Mouse (Mus musculus) olfactory bulb, adult 2 months (tissue): ENCODE measurements at regions not wholly inside any gene's neighbourhood (a gene's known extent, or its start where the extent isn't known, plus 50 kb on each side); places are given as distances from the start of the nearest gene placed in this dataset.

Source experiments
- H3K27ac ChIP-seq: fragments of 200-500 bp; 2 replicates; pipeline ENCODE4 v1.5.1; 2012; ENCODE audit warnings: low read depth, low read length; ENCODE audit not compliant: insufficient read depth
- H3K4me1 ChIP-seq: fragments of 200-500 bp; 2 replicates; pipeline ENCODE4 v1.6.1; 2012; ENCODE audit warnings: low read length; ENCODE audit not compliant: control insufficient read depth, insufficient read depth
- H3K4me3 ChIP-seq: fragments of 200-500 bp; 2 replicates; pipeline ENCODE4 v1.5.1; 2012; ENCODE audit warnings: mild to moderate bottlenecking, low read depth, low read length, moderate library complexity; ENCODE audit not compliant: insufficient read depth
- CTCF ChIP-seq: fragments of 200-500 bp; IDR thresholded peaks from 2 replicates; pipeline ENCODE4 v1.5.1; 2012; ENCODE audit warnings: low read depth, mild to moderate bottlenecking, low read length, moderate library complexity; ENCODE audit not compliant: insufficient read depth
- POLR2A ChIP-seq: fragments of 200-500 bp; IDR thresholded peaks from 2 replicates; pipeline ENCODE4 v1.6.1; 2012; ENCODE audit warnings: mild to moderate bottlenecking, low read depth, low read length, moderate library complexity; ENCODE audit not compliant: insufficient read depth
- WGBS: fragments of 180-500 bp; shearing (Covaris S2); methylation state at CpG from one replicate; pipeline ENCODE4 v1.1.7; 2018; 5-methylcytosine and 5-hydroxymethylcytosine counted together

GRCm38 (mm10) chr2:132472126-132472525 lies 86.9 kb upstream of the Prokr2 start:
- TF ChIP-seq CTCF (no peak), POLR2A (no peak)
- no peak overlapping the region for H3K27ac ChIP-seq
- WGBS: 15% methylated on average over 2 of the region's 2 CpGs

GRCm38 (mm10) chr2:132468957-132469642 lies 83.9 kb upstream of the Prokr2 start:
- WGBS: 67% methylated on average over 9 of the region's 9 CpGs

More at GRCm38 (mm10) chr2:132472126-132472525, 86.9 kb upstream of the Prokr2 start:
- no peak overlapping the region for H3K4me3 ChIP-seq
- peaks cover 3% of the 10 kb centered on the region; the same call in 1 of the 2 replicates for H3K4me1 ChIP-seq

GRCm38 (mm10) chr2:132455029-132455428 lies 69.8 kb upstream of the Prokr2 start:
- TF ChIP-seq CTCF: no peak
- TF ChIP-seq POLR2A: no peak
- H3K27ac ChIP-seq: no peak overlapping the region
- WGBS: 92% methylated on average over 1 of the region's 1 CpGs
- 0 out of 2 replicates have a peak, but pooled peaks cover 4% of the 10 kb centered on the region for H3K4me1 ChIP-seq
- H3K4me3 ChIP-seq: no peak overlapping the region

More at GRCm38 (mm10) chr2:132468957-132469642, 83.9 kb upstream of the Prokr2 start:
- H3K4me1 ChIP-seq: peaks cover 3% of the 10 kb centered on the region; the same call in 1 of the 2 replicates
- TF ChIP-seq CTCF: no peak
- TF ChIP-seq POLR2A: no peak
- H3K4me3 ChIP-seq: no peak overlapping the region
- H3K27ac ChIP-seq: no peak overlapping the region

DNA sequence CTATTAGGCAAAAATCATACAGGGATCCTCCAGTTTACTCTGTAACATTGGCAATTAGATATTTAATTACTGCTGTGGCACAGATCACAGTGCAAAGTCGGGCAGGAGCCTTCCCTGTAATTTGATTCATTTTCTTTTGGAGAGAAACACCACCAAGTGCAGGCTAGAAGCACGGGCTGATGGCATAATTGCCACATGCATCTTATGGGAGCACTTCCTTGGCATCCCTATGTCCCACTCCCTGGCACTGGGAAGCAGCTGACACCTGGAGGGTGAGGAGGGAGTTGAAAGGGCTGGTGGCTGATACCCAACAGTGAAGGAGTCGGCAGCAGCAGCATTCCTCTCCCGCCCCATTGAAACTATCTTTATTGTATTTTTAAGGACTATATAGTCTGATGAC lies 64.1 kb upstream of the Prokr2 start:
- WGBS: 22% methylated on average over 4 of the region's 4 CpGs
- TF ChIP-seq CTCF (no peak), POLR2A (no peak)
- peaks cover 17% of the 10 kb centered on the region; the same call in 1 of the 2 replicates for H3K4me1 ChIP-seq

DNA sequence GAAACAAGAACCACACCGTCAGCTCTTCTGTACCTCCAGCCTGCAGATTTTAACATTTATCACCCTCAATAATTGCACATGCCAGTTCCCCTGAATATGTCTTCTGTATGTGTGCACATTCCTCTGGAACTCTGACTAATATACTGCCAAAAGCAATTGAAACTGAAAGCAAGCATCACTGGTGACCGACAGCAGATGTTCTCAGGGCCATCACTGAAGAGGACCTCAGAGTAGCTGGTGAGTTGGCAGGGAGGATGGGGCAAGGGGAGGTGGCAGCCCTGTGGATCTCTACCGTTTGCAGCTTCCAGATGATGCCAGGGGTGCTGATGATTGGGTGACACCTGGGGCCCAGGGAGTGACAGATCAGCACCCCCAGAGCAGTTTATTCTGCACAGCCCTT lies 62.6 kb upstream of the Prokr2 start:
- no peak overlapping the region for H3K27ac ChIP-seq
- 56% methylated on average over 3 of the region's 3 CpGs for WGBS
- H3K4me1 ChIP-seq: peaks cover 17% of the 10 kb centered on the region; the same call in 1 of the 2 replicates
- TF ChIP-seq CTCF: no peak
- TF ChIP-seq POLR2A: no peak
- no peak overlapping the region for H3K4me3 ChIP-seq

More for the DNA sequence above, 64.1 kb upstream of the Prokr2 start:
- Histone ChIP-seq H3K4me3 (no peak overlapping the region), H3K27ac (peak overlapping the region; percentile 40)

DNA sequence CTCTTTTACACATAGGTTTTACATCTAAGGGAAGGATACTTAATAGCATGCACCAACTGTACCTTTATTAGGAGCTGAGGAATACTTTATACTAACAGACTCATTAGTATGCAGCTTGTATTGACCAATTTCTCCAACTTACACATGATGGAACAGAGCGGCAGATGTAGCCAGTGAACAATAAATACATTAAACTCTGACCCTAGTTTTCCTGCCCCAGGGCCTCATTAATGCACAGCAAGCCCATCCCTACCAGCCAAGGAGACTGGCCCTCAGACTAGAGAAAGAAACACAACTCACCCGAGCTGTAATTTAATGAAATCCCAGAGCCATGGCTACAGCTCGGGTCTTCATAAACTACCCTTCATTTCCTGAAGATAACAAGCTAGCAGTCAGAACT lies 60.8 kb upstream of the Prokr2 start:
- Histone ChIP-seq H3K4me3 (no peak overlapping the region), H3K27ac (no peak overlapping the region)

GRCm38 (mm10) chr2:132444442-132445161 lies 59.4 kb upstream of the Prokr2 start:
- WGBS: 54% methylated on average over 11 of the region's 11 CpGs
- Histone ChIP-seq H3K4me3 (no peak overlapping the region), H3K4me1 (peaks cover 13% of the 10 kb centered on the region; the same call in 1 of the 2 replicates), H3K27ac (no peak overlapping the region)
- TF ChIP-seq POLR2A (no peak), CTCF (no peak)

More for the DNA sequence above, 60.8 kb upstream of the Prokr2 start:
- TF ChIP-seq CTCF: no peak
- TF ChIP-seq POLR2A: no peak
- WGBS: 75% methylated on average over 3 of the region's 3 CpGs
- peaks cover 17% of the 10 kb centered on the region; the same call in 1 of the 2 replicates for H3K4me1 ChIP-seq
